Mouse (Mus musculus): Measurements from ENCODE around the gene Ust. TPM values are rescaled to one million over a fixed set of nuclear protein-coding genes. Genes with fewer than 3 reads are reported as not detected.

Gene Ust
- polyA plus RNA-seq, 1 experiment, result 1.5 TPM

GRCm38 (mm10) chr10:8183171-8183570 lies 335.5 kb downstream of the Ust start:
- H3K36me3 ChIP-seq (ENCODE audit: control insufficient read depth, insufficient read depth, low read length), result no peaks in the 10 kb centered on the region
- 67% methylated on average over 7 of the region's 7 CpGs for WGBS
- no peak overlapping the region for H3K27ac ChIP-seq (ENCODE audit: insufficient read depth, low read depth, low read length)
- no peaks in the 10 kb centered on the region for H3K27me3 ChIP-seq (replicated peaks; ENCODE audit: control insufficient read depth, insufficient read depth, low read length)
- TF ChIP-seq CTCF (conservative IDR thresholded peaks at IDR 0.05; ENCODE audit: insufficient read depth, insufficient read length, low read depth, low read length), result no peak
- no peak for TF ChIP-seq POLR2A (IDR thresholded peaks at IDR 0.05; ENCODE audit: low read depth, low read length)
- no peak for DNase-seq
- no peak overlapping the region for H3K4me3 ChIP-seq (ENCODE audit: insufficient read depth, low read depth, low read length)
- H3K4me1 ChIP-seq (ENCODE audit: control insufficient read depth, insufficient read depth, low read length), result no peaks in the 10 kb centered on the region

GRCm38 (mm10) chr10:8181596-8182185 lies 336.9 kb downstream of the Ust start:
- no peak overlapping the region for H3K4me3 ChIP-seq (ENCODE audit: insufficient read depth, low read depth, low read length)
- no peak for DNase-seq
- no peak overlapping the region for H3K27ac ChIP-seq (ENCODE audit: insufficient read depth, low read depth, low read length)
- TF ChIP-seq CTCF (conservative IDR thresholded peaks at IDR 0.05; ENCODE audit: insufficient read depth, insufficient read length, low read depth, low read length), result no peak
- no peak for TF ChIP-seq POLR2A (IDR thresholded peaks at IDR 0.05; ENCODE audit: low read depth, low read length)
- H3K36me3 ChIP-seq (ENCODE audit: control insufficient read depth, insufficient read depth, low read length), result no peaks in the 10 kb centered on the region
- WGBS, result 58% methylated on average over 4 of the region's 4 CpGs
- no peaks in the 10 kb centered on the region for H3K4me1 ChIP-seq (ENCODE audit: control insufficient read depth, insufficient read depth, low read length)
- H3K27me3 ChIP-seq (replicated peaks; ENCODE audit: control insufficient read depth, insufficient read depth, low read length), result no peaks in the 10 kb centered on the region

- DNase-seq, result no peak
- H3K27ac ChIP-seq (ENCODE audit: insufficient read depth, low read depth, low read length), result no peak overlapping the region
- no peaks in the 10 kb centered on the region for H3K36me3 ChIP-seq (ENCODE audit: control insufficient read depth, insufficient read depth, low read length)
- no peaks in the 10 kb centered on the region for H3K27me3 ChIP-seq (replicated peaks; ENCODE audit: control insufficient read depth, insufficient read depth, low read length)
- no peak for TF ChIP-seq CTCF (conservative IDR thresholded peaks at IDR 0.05; ENCODE audit: insufficient read depth, insufficient read length, low read depth, low read length)
- no peak for TF ChIP-seq POLR2A (IDR thresholded peaks at IDR 0.05; ENCODE audit: low read depth, low read length)
- H3K4me3 ChIP-seq (ENCODE audit: insufficient read depth, low read depth, low read length), result no peak overlapping the region
- H3K4me1 ChIP-seq (ENCODE audit: control insufficient read depth, insufficient read depth, low read length), result no peaks in the 10 kb centered on the region
- 70% methylated on average over 5 of the region's 5 CpGs for WGBS
Observed at GRCm38 (mm10) chr10:8177618-8178017, 341.0 kb downstream of the Ust start.

GRCm38 (mm10) chr10:8176351-8177053 lies 342.1 kb downstream of the Ust start:
- WGBS, result 65% methylated on average over 13 of the region's 13 CpGs
- TF ChIP-seq POLR2A (IDR thresholded peaks at IDR 0.05; ENCODE audit: low read depth, low read length), result no peak
- no peak for TF ChIP-seq CTCF (conservative IDR thresholded peaks at IDR 0.05; ENCODE audit: insufficient read depth, insufficient read length, low read depth, low read length)

GRCm38 (mm10) chr10:8176008-8176350 lies 342.6 kb downstream of the Ust start:
- Histone ChIP-seq H3K36me3 (ENCODE audit: control insufficient read depth, insufficient read depth, low read length) (no peaks in the 10 kb centered on the region), H3K4me1 (ENCODE audit: control insufficient read depth, insufficient read depth, low read length) (no peaks in the 10 kb centered on the region), H3K27ac (ENCODE audit: insufficient read depth, low read depth, low read length) (no peak overlapping the region), H3K27me3 (replicated peaks; ENCODE audit: control insufficient read depth, insufficient read depth, low read length) (no peaks in the 10 kb centered on the region), H3K4me3 (ENCODE audit: insufficient read depth, low read depth, low read length) (no peak overlapping the region)
- no peak for TF ChIP-seq POLR2A (IDR thresholded peaks at IDR 0.05; ENCODE audit: low read depth, low read length)
- TF ChIP-seq CTCF (conservative IDR thresholded peaks at IDR 0.05; ENCODE audit: insufficient read depth, insufficient read length, low read depth, low read length), result no peak
- WGBS, result 77% methylated on average over 3 of the region's 3 CpGs
- DNase-seq, result no peak

More at GRCm38 (mm10) chr10:8176351-8177053, 342.1 kb downstream of the Ust start:
- Histone ChIP-seq H3K4me3 (ENCODE audit: insufficient read depth, low read depth, low read length) (no peak overlapping the region), H3K4me1 (ENCODE audit: control insufficient read depth, insufficient read depth, low read length) (no peaks in the 10 kb centered on the region), H3K27ac (ENCODE audit: insufficient read depth, low read depth, low read length) (no peak overlapping the region), H3K36me3 (ENCODE audit: control insufficient read depth, insufficient read depth, low read length) (no peaks in the 10 kb centered on the region), H3K27me3 (replicated peaks; ENCODE audit: control insufficient read depth, insufficient read depth, low read length) (no peaks in the 10 kb centered on the region)
- no peak for DNase-seq

- DNase-seq, result no peak
- no peak for TF ChIP-seq CTCF (conservative IDR thresholded peaks at IDR 0.05; ENCODE audit: insufficient read depth, insufficient read length, low read depth, low read length)
- no peak for TF ChIP-seq POLR2A (IDR thresholded peaks at IDR 0.05; ENCODE audit: low read depth, low read length)
- no peaks in the 10 kb centered on the region for H3K27me3 ChIP-seq (replicated peaks; ENCODE audit: control insufficient read depth, insufficient read depth, low read length)
- H3K4me3 ChIP-seq (ENCODE audit: insufficient read depth, low read depth, low read length), result no peak overlapping the region
- no peaks in the 10 kb centered on the region for H3K36me3 ChIP-seq (ENCODE audit: control insufficient read depth, insufficient read depth, low read length)
- no peaks in the 10 kb centered on the region for H3K4me1 ChIP-seq (ENCODE audit: control insufficient read depth, insufficient read depth, low read length)
- H3K27ac ChIP-seq (ENCODE audit: insufficient read depth, low read depth, low read length), result no peak overlapping the region
- 64% methylated on average over 2 of the region's 2 CpGs for WGBS
Observed at GRCm38 (mm10) chr10:8174697-8175096, 343.9 kb downstream of the Ust start.

GRCm38 (mm10) chr10:8174230-8174629 lies 344.4 kb downstream of the Ust start:
- TF ChIP-seq POLR2A (IDR thresholded peaks at IDR 0.05; ENCODE audit: low read depth, low read length), result no peak
- Histone ChIP-seq H3K4me1 (ENCODE audit: control insufficient read depth, insufficient read depth, low read length) (no peaks in the 10 kb centered on the region), H3K27me3 (replicated peaks; ENCODE audit: control insufficient read depth, insufficient read depth, low read length) (no peaks in the 10 kb centered on the region), H3K27ac (ENCODE audit: insufficient read depth, low read depth, low read length) (no peak overlapping the region), H3K4me3 (ENCODE audit: insufficient read depth, low read depth, low read length) (no peak overlapping the region), H3K36me3 (ENCODE audit: control insufficient read depth, insufficient read depth, low read length) (no peaks in the 10 kb centered on the region)
- no peak for DNase-seq
- WGBS, result 62% methylated on average over 7 of the region's 7 CpGs
